Mouse (Mus musculus) liver, embryonic 15.5 days (tissue): ENCODE measurements around the gene Emc6. TPM values are rescaled to one million over a fixed set of nuclear protein-coding genes. Genes with fewer than 3 reads are reported as not detected.

ENCODE experiments used
- polyA plus RNA-seq: library from polyadenylated mRNA; unstranded; fragments of >200 nt; fragmentation: Nextera tagmentation; extraction: Ambion mirVana; gene quantifications from 2 replicates; pipeline ENCODE4 v1.2.1, GENCODE M21; 2015

Gene Emc6
- polyA plus RNA-seq, 1 experiment from 2014 or later, result 73.6 TPM

Other genes with a start within 250 kb of the Emc6 start
- gene Atp2a3, start 215.9 kb downstream of the Emc6 start, polyA plus RNA-seq, result 10.6 and 12.8 TPM in 2 replicates
- gene P2rx1, start 177.9 kb downstream of the Emc6 start, polyA plus RNA-seq, result 6.6 and 7.5 TPM in 2 replicates
- 0.73 and 0.81 TPM in 2 replicates for gene Camkk1, start 158.0 kb downstream of the Emc6 start, polyA plus RNA-seq
- gene Ncbp3, start 129.3 kb downstream of the Emc6 start, polyA plus RNA-seq, result 3.9 and 4.2 TPM in 2 replicates
- 0.16 and 0.17 TPM in 2 replicates for gene Itgae, start 86.5 kb downstream of the Emc6 start, polyA plus RNA-seq
- gene Haspin, start 38.7 kb downstream of the Emc6 start, polyA plus RNA-seq, result 11.8 and 12.8 TPM in 2 replicates
- 0.15 and 0.20 TPM in 2 replicates for gene P2rx5, start 16.6 kb downstream of the Emc6 start, polyA plus RNA-seq
- gene Tax1bp3, start within 50 bp of the Emc6 start, polyA plus RNA-seq, result 29.6 and 32.7 TPM in 2 replicates
- gene Ctns, start 22.0 kb upstream of the Emc6 start, polyA plus RNA-seq, result 7.1 and 7.8 TPM in 2 replicates
- gene Shpk, start 22.4 kb upstream of the Emc6 start, polyA plus RNA-seq, result 2.8 and 3.0 TPM in 2 replicates
- gene Trpv1, start 57.3 kb upstream of the Emc6 start, polyA plus RNA-seq, result 0.23 and 0.35 TPM in 2 replicates
- gene Trpv3, start 90.4 kb upstream of the Emc6 start, polyA plus RNA-seq, result 0.02 TPM in 2 replicates
- 2.6 and 3.5 TPM in 2 replicates for gene Aspa, start 152.6 kb upstream of the Emc6 start, polyA plus RNA-seq
- 0.13 TPM in 1 of 2 replicates, not detected in the other for gene Gm49340, start 152.7 kb upstream of the Emc6 start, polyA plus RNA-seq
- gene Spata22, start 152.7 kb upstream of the Emc6 start, polyA plus RNA-seq, result 2.5 and 2.8 TPM in 2 replicates
- 0.25 TPM in 1 of 2 replicates, not detected in the other for gene Olfr20, start 173.7 kb upstream of the Emc6 start, polyA plus RNA-seq
- gene Olfr376, start 194.2 kb upstream of the Emc6 start, polyA plus RNA-seq, result not detected in 2 replicates
- not detected in 2 replicates for gene Olfr1, start 222.6 kb upstream of the Emc6 start, polyA plus RNA-seq